Mouse (Mus musculus): ENCODE measurements around the gene Vmn1r129.
"Not testable (repeated sequence)": the region's sequence is repeated elsewhere in the genome, so short reads cannot be mapped to it uniquely, and the experiment has no call there.

GRCm38 (mm10) chr7:21319761-21320160 is 41.3 kb downstream of the Vmn1r129 start, which contains the start of gene Vmn1r127:
- TF ChIP-seq CTCF (IDR thresholded peaks at IDR 0.05; ENCODE audit: low read depth, low read length); POLR2A (IDR thresholded peaks at IDR 0.05; ENCODE audit: extremely low read depth, insufficient read depth, low read length): not testable (repeated sequence)

Measured in liver, adult 2 months (tissue).